Mouse (Mus musculus): ENCODE results near the gene Gm42878. TPM values are rescaled to one million over a fixed set of nuclear protein-coding genes. Genes with fewer than 3 reads are reported as not detected.
"Not testable (repeated sequence)": the region's sequence is repeated elsewhere in the genome, so short reads cannot be mapped to it uniquely, and the experiment has no call there.

Gm42878 gene
- polyA plus RNA-seq, 1 experiment from 2014 or later: not detected

GRCm38 (mm10) chr5:121519758-121520157 is 25.5 kb downstream of the Gm42878 start:
- H3K36me3 ChIP-seq (ENCODE audit: control insufficient read depth, insufficient read depth, low read length): peaks cover 28% of the 10 kb centered on the region
- H3K9me3 ChIP-seq (ENCODE audit: control insufficient read depth, low read length); H3K9ac ChIP-seq (replicated peaks; ENCODE audit: low read depth, low read length); ATAC-seq (ENCODE audit: low read depth); H3K4me3 ChIP-seq (ENCODE audit: low read depth, low read length); H3K27ac ChIP-seq (ENCODE audit: low read depth, low read length); H3K4me1 ChIP-seq (ENCODE audit: control insufficient read depth, insufficient read depth, low read length); H3K27me3 ChIP-seq (ENCODE audit: control insufficient read depth, insufficient read depth, low read length); H3K4me2 ChIP-seq (ENCODE audit: low read depth, low read length): not testable (repeated sequence)
- WGBS: over 99% methylated on average over 11 of the region's 17 CpGs

DNA sequence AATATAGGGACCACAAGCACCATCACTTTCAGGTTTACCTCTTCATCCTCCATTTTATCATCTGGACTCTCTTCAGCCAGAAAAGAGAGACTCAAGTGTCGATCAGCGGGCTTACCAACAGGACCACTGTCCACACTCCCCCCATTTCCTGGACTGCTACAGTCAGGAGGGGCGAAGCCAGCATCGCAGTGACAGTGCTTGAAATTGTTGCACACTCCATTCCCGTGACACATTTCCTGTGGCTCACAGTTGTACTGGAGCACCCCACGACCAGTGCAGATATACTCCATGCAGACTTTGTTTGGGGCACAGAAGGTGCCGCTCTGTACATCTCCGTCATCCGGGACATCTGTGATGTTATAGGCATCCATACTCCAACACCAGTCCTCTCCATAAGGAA is 26.3 kb downstream of the Gm42878 start:
- no peaks in the 10 kb centered on the region for H3K27me3 ChIP-seq (ENCODE audit: control insufficient read depth, insufficient read depth, low read length)
- H3K4me1 ChIP-seq (ENCODE audit: control insufficient read depth, insufficient read depth, low read length): no peaks in the 10 kb centered on the region
- no peaks in the 10 kb centered on the region for H3K9me3 ChIP-seq (ENCODE audit: control insufficient read depth, low read length)
- ATAC-seq (ENCODE audit: low read depth): no peak
- no peak overlapping the region for H3K4me3 ChIP-seq (ENCODE audit: low read depth, low read length)
- H3K9ac ChIP-seq (replicated peaks; ENCODE audit: low read depth, low read length): no peak overlapping the region
- H3K36me3 ChIP-seq (ENCODE audit: control insufficient read depth, insufficient read depth, low read length): peaks cover 22% of the 10 kb centered on the region
- WGBS: 98% methylated on average over 9 of the region's 9 CpGs
- H3K27ac ChIP-seq (ENCODE audit: low read depth, low read length): no peak overlapping the region
- no peak overlapping the region for H3K4me2 ChIP-seq (ENCODE audit: low read depth, low read length)

DNA sequence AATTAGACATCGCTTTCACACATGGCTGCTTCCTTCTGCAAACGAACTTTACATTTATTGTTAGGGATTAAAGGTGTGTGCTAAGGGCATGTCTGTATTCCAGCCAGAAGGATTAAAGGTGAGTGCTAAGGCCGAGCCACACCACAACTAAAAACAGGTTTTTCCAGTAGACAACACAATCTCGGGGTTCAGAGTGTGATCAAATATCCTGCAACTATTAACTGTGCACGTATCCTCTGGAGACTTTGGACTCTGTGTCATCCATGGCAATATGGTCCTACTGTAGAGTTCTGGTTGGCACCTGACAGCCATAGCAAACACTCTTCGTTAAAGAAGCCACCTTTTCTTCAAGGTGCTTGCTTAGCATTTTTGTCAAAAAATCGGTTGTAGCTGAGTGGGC is 35.3 kb downstream of the Gm42878 start:
- Histone ChIP-seq H3K4me3 (ENCODE audit: low read depth, low read length) (no peak overlapping the region), H3K9me3 (ENCODE audit: control insufficient read depth, low read length) (no peaks in the 10 kb centered on the region), H3K27ac (ENCODE audit: low read depth, low read length) (no peak overlapping the region), H3K4me1 (ENCODE audit: control insufficient read depth, insufficient read depth, low read length) (no peaks in the 10 kb centered on the region), H3K9ac (replicated peaks; ENCODE audit: low read depth, low read length) (no peak overlapping the region), H3K36me3 (ENCODE audit: control insufficient read depth, insufficient read depth, low read length) (no peaks in the 10 kb centered on the region), H3K27me3 (ENCODE audit: control insufficient read depth, insufficient read depth, low read length) (no peaks in the 10 kb centered on the region), H3K4me2 (ENCODE audit: low read depth, low read length) (no peak overlapping the region)
- 84% methylated on average over 7 of the region's 7 CpGs for WGBS
- ATAC-seq (ENCODE audit: low read depth): no peak

DNA sequence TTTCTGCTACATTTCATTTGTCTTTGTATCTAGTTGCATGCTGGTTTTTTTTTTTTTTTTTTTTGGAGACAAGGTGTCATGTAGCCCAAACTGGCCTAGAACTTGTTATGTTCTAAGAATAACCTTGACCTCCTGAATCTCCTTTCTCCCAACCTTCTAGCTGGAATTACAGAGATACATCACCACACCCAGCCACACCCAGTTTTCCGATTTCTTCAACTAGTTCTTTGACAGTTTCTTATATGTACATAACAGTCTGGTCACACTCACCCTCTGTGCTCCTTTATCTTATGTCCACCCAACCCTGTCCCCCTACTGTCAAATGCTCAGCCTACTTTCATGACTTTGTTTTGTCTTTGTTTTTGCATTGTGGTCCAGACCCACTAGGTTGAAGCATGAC is 38.4 kb downstream of the Gm42878 start:
- Histone ChIP-seq H3K4me1 (ENCODE audit: control insufficient read depth, insufficient read depth, low read length) (no peaks in the 10 kb centered on the region), H3K4me3 (ENCODE audit: low read depth, low read length) (no peak overlapping the region), H3K4me2 (ENCODE audit: low read depth, low read length) (no peak overlapping the region), H3K27me3 (ENCODE audit: control insufficient read depth, insufficient read depth, low read length) (no peaks in the 10 kb centered on the region), H3K36me3 (ENCODE audit: control insufficient read depth, insufficient read depth, low read length) (no peaks in the 10 kb centered on the region), H3K9ac (replicated peaks; ENCODE audit: low read depth, low read length) (no peak overlapping the region), H3K9me3 (ENCODE audit: control insufficient read depth, low read length) (no peaks in the 10 kb centered on the region), H3K27ac (ENCODE audit: low read depth, low read length) (no peak overlapping the region)
- ATAC-seq (ENCODE audit: low read depth): no peak
- WGBS: 86% methylated on average over 1 of the region's 1 CpGs

- no peak within 1 kb of the TSS for H3K4me2 ChIP-seq (ENCODE audit: low read depth, low read length)
- H3K4me1 ChIP-seq (ENCODE audit: control insufficient read depth, insufficient read depth, low read length): no peaks in the 10 kb centered on the region
- no peak within 1 kb of the TSS for H3K9ac ChIP-seq (replicated peaks; ENCODE audit: low read depth, low read length)
- no peaks in the 10 kb centered on the region for H3K27me3 ChIP-seq (ENCODE audit: control insufficient read depth, insufficient read depth, low read length)
- H3K4me3 ChIP-seq (ENCODE audit: low read depth, low read length): no peak within 1 kb of the TSS
- no peak for ATAC-seq (ENCODE audit: low read depth)
- no peaks in the 10 kb centered on the region for H3K9me3 ChIP-seq (ENCODE audit: control insufficient read depth, low read length)
- no peak within 1 kb of the TSS for H3K27ac ChIP-seq (ENCODE audit: low read depth, low read length)
- WGBS: 88% methylated on average over 3 of the region's 3 CpGs
- no peaks in the 10 kb centered on the region for H3K36me3 ChIP-seq (ENCODE audit: control insufficient read depth, insufficient read depth, low read length)
Measured at GRCm38 (mm10) chr5:121503231-121503630, 42.1 kb downstream of the Gm42878 start, which contains the start of gene Adam1b. Adam1b (minus strand) TSS chr5:121503435.

GRCm38 (mm10) chr5:121501424-121501996 is 43.8 kb downstream of the Gm42878 start:
- H3K27me3 ChIP-seq (ENCODE audit: control insufficient read depth, insufficient read depth, low read length); H3K4me3 ChIP-seq (ENCODE audit: low read depth, low read length); H3K4me1 ChIP-seq (ENCODE audit: control insufficient read depth, insufficient read depth, low read length); H3K27ac ChIP-seq (ENCODE audit: low read depth, low read length); H3K36me3 ChIP-seq (ENCODE audit: control insufficient read depth, insufficient read depth, low read length); H3K4me2 ChIP-seq (ENCODE audit: low read depth, low read length); H3K9ac ChIP-seq (replicated peaks; ENCODE audit: low read depth, low read length); H3K9me3 ChIP-seq (ENCODE audit: control insufficient read depth, low read length); ATAC-seq (ENCODE audit: low read depth): not testable (repeated sequence)
- WGBS: 83% methylated on average over 10 of the region's 17 CpGs

DNA sequence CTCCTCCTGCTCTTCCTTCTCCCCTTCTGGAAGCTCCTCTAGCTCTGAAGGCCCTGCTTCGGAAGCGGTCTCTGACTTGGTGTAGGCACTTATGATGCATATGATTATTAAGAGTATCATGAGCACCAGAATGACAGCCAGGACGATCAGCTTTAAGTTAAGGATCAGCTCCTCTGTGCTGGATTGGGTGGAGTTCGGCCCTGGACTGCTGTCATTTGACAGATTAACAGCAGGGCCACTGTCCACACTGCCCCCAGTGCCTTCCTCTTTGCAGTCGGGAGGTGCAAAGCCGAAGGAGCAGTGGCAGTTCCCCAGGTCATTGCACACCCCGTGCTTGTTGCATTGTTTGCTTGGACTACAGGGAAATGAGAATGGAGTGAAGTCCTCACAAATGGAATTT is 44.6 kb downstream of the Gm42878 start:
- no peaks in the 10 kb centered on the region for H3K27me3 ChIP-seq (ENCODE audit: control insufficient read depth, insufficient read depth, low read length)
- H3K9ac ChIP-seq (replicated peaks; ENCODE audit: low read depth, low read length): no peak overlapping the region
- 77% methylated on average over 7 of the region's 7 CpGs for WGBS
- no peaks in the 10 kb centered on the region for H3K9me3 ChIP-seq (ENCODE audit: control insufficient read depth, low read length)
- no peak overlapping the region for H3K4me2 ChIP-seq (ENCODE audit: low read depth, low read length)
- no peak overlapping the region for H3K4me3 ChIP-seq (ENCODE audit: low read depth, low read length)
- no peaks in the 10 kb centered on the region for H3K4me1 ChIP-seq (ENCODE audit: control insufficient read depth, insufficient read depth, low read length)
- no peak overlapping the region for H3K27ac ChIP-seq (ENCODE audit: low read depth, low read length)
- no peak for ATAC-seq (ENCODE audit: low read depth)
- no peaks in the 10 kb centered on the region for H3K36me3 ChIP-seq (ENCODE audit: control insufficient read depth, insufficient read depth, low read length)

DNA sequence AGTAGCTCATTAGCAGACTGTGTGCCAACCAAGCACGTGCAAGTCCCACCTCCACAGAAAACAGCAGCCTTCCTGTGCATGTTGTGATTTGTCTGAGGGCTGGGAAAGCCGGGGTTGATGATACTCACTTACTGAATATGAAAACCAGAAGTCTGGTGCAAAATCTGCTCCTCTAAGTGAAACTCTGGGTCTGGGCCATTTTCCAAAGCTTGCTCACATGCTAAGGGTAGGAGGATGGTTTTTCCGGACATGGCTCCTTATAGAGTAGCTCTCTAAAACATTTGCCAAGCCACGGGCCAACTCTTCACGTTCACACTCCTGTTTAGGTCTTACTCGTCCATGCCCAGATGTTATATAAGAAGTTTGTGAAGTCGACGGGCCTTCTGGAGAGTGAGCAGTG is 52.0 kb downstream of the Gm42878 start:
- no peak overlapping the region for H3K9ac ChIP-seq (replicated peaks; ENCODE audit: low read depth, low read length)
- 79% methylated on average over 8 of the region's 8 CpGs for WGBS
- no peak for ATAC-seq (ENCODE audit: low read depth)

GRCm38 (mm10) chr5:121484801-121485200 is 60.5 kb downstream of the Gm42878 start:
- no peak overlapping the region for H3K9ac ChIP-seq (replicated peaks; ENCODE audit: low read depth, low read length)
- H3K27ac ChIP-seq (ENCODE audit: low read depth, low read length): no peak overlapping the region
- no peaks in the 10 kb centered on the region for H3K4me1 ChIP-seq (ENCODE audit: control insufficient read depth, insufficient read depth, low read length)
- H3K4me2 ChIP-seq (ENCODE audit: low read depth, low read length): no peak overlapping the region
- no peaks in the 10 kb centered on the region for H3K36me3 ChIP-seq (ENCODE audit: control insufficient read depth, insufficient read depth, low read length)
- H3K27me3 ChIP-seq (ENCODE audit: control insufficient read depth, insufficient read depth, low read length): no peaks in the 10 kb centered on the region
- WGBS: 83% methylated on average over 5 of the region's 5 CpGs
- no peaks in the 10 kb centered on the region for H3K9me3 ChIP-seq (ENCODE audit: control insufficient read depth, low read length)
- no peak overlapping the region for H3K4me3 ChIP-seq (ENCODE audit: low read depth, low read length)
- ATAC-seq (ENCODE audit: low read depth): no peak

More for the DNA sequence above, 52.0 kb downstream of the Gm42878 start:
- Histone ChIP-seq H3K36me3 (ENCODE audit: control insufficient read depth, insufficient read depth, low read length) (no peaks in the 10 kb centered on the region), H3K4me2 (ENCODE audit: low read depth, low read length) (no peak overlapping the region), H3K4me3 (ENCODE audit: low read depth, low read length) (no peak overlapping the region), H3K4me1 (ENCODE audit: control insufficient read depth, insufficient read depth, low read length) (no peaks in the 10 kb centered on the region), H3K27me3 (ENCODE audit: control insufficient read depth, insufficient read depth, low read length) (no peaks in the 10 kb centered on the region), H3K9me3 (ENCODE audit: control insufficient read depth, low read length) (no peaks in the 10 kb centered on the region), H3K27ac (ENCODE audit: low read depth, low read length) (no peak overlapping the region)
